Mouse (Mus musculus): Measurements from ENCODE around the gene Ptger2.

Ptger2 gene

GRCm38 (mm10) chr14:45049689-45050418 lies 61.9 kb downstream of the Ptger2 start:
- DNase-seq (ENCODE audit: low spot score), result no peak

GRCm38 (mm10) chr14:45050419-45050776 lies 62.4 kb downstream of the Ptger2 start:
- DNase-seq (ENCODE audit: low spot score), result no peak

GRCm38 (mm10) chr14:45051116-45051515 lies 63.1 kb downstream of the Ptger2 start:
- no peak for DNase-seq (ENCODE audit: low spot score)

Measured in retina, embryonic 14.5 days (tissue).